Mouse (Mus musculus) duodenum, adult 2 months (tissue): ENCODE results near the gene Pold3. TPM values are rescaled to one million over a fixed set of nuclear protein-coding genes. Genes with fewer than 3 reads are reported as not detected.

Source experiments
- polyA plus RNA-seq: library from polyadenylated mRNA; depleted of rRNA; stranded (reverse); fragments of >200 nt; gene quantifications from 2 replicates; pipeline ENCODE4 v1.2.3, GENCODE M21; 2012; ENCODE audit warnings: low replicate concordance; rRNA removed

Pold3 gene
- 2.6 TPM in 2 replicates for polyA plus RNA-seq

DNA sequence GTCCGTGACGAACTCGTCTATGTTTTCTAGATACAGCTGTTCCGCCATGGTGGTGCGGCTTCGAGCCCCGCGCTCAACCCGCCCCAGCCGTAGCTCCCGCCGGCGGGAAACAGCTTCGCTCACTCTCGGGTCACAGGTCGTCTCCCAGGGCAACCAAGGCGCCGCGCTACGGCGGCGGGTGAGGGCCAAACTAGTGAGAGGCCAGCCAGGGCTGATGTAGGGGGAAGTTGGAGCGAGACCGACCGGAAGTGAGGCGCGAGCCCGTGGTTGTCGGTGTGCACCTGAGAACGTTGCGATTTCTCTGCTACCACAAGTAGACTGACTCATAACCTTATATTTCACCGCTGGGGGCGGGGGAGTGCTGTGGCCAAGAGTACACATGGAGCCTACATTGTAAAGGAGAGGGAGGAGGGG, at the start of gene Pold3:
Pold3 (minus strand) TSS at position 190 of the 414 bp plus-strand sequence.

DNA sequence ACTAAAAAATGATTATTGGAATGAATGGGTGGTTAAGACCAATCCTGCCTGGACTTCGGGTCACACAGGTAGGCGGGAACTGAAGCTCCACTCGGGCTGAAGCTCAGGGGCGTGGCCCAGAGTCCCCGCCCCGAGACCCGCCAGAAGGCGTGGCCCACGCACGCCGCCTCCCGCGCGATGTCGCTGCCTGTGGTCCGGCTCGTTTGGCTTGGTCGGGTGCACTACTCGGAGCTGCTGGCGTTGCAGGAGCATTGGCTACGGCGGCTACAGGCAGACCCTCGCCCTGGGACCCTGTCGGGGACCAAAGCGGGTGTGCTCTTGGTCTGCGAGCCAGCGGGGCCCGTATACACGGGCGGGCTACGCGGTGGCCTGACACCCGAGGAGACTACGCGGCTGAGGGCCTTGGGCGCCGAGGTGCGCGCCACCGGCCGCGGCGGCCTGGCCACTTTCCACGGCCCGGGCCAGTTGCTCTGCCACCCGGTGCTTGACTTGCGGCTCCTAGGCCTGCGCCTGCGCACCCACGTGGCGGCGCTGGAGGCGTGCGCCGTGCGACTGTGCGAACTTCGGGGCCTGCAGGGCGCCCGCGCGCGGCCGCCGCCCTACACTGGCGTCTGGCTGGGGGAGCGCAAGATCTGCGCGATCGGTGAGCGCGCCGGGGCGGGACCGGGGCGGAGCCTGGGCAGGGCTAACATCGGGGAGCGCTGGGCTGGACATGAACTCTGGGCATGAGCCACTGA, 37.9 kb upstream of the Pold3 start, which contains the start of gene Lipt2:
Lipt2 (plus strand) TSS at position 173 of the 737 bp plus-strand sequence.

Other genes starting within 250 kb of the Pold3 start
- 1.6 and 2.1 TPM in 2 replicates for gene Rnf169, start 141.1 kb downstream of the Pold3 start, polyA plus RNA-seq
- 0.12 and 0.32 TPM in 2 replicates for gene Chrdl2, start 115.4 kb downstream of the Pold3 start, polyA plus RNA-seq
- gene Lipt2, start 37.7 kb upstream of the Pold3 start, polyA plus RNA-seq = 15.2 and 16.9 TPM in 2 replicates
- gene Kcne3, start 54.9 kb upstream of the Pold3 start, polyA plus RNA-seq = 70.9 and 195 TPM in 2 replicates
- gene Pgm2l1, start 105.8 kb upstream of the Pold3 start, polyA plus RNA-seq = 0.82 and 4.2 TPM in 2 replicates
- gene P4ha3, start 164.0 kb upstream of the Pold3 start, polyA plus RNA-seq = 0.11 and 0.15 TPM in 2 replicates